Mouse (Mus musculus) midbrain, embryonic 12.5 days (tissue): ENCODE results near the gene Glcci1. TPM values are rescaled to one million over a fixed set of nuclear protein-coding genes. Genes with fewer than 3 reads are reported as not detected.

Experiments
- ATAC-seq: fragments of 200-750 bp; cut with Nextera tagmentation; 2 replicates; pipeline ENCODE4 v1.8.0; 2017; ENCODE audit warnings: low read depth, moderate TSS enrichment, moderate library complexity; ENCODE audit not compliant: low FRiP score
- H3K27ac ChIP-seq: fragments of 300-500 bp; sonication (generic); replicated peaks from 2 replicates; pipeline ENCODE4 v1.5.1; 2016; ENCODE audit warnings: mild to moderate bottlenecking
- H3K27me3 ChIP-seq: fragments of 300-500 bp; sonication (generic); 2 replicates; pipeline ENCODE4 v1.6.1; 2016; ENCODE audit warnings: mild to moderate bottlenecking
- H3K36me3 ChIP-seq: fragments of 300-500 bp; sonication (generic); 2 replicates; pipeline ENCODE4 v1.6.1; 2016
- H3K4me1 ChIP-seq: fragments of 300-500 bp; sonication (generic); 2 replicates; pipeline ENCODE4 v1.6.1; 2016
- H3K4me2 ChIP-seq: fragments of 300-500 bp; sonication (generic); replicated peaks from 2 replicates; pipeline ENCODE4 v1.6.1; 2016; ENCODE audit warnings: mild to moderate bottlenecking, moderate library complexity
- H3K4me3 ChIP-seq: fragments of 300-500 bp; sonication (generic); 2 replicates; pipeline ENCODE4 v1.5.1; 2016; ENCODE audit warnings: mild to moderate bottlenecking
- H3K9ac ChIP-seq: fragments of 300-500 bp; sonication (generic); replicated peaks from 2 replicates; pipeline ENCODE4 v1.6.1; 2016; ENCODE audit warnings: mild to moderate bottlenecking, moderate library complexity
- H3K9me3 ChIP-seq: fragments of 300-500 bp; sonication (generic); 2 replicates; pipeline ENCODE4 v1.6.1; 2016; ENCODE audit warnings: mild to moderate bottlenecking
- WGBS: fragments of 180-500 bp; shearing (Covaris S2); methylation state at CpG from one replicate; pipeline ENCODE4 v1.1.7; 2016; 5-methylcytosine and 5-hydroxymethylcytosine counted together
- polyA plus RNA-seq: library from polyadenylated mRNA; unstranded; fragments of >200 nt; fragmentation: Nextera tagmentation; extraction: Ambion mirVana; gene quantifications from 2 replicates; pipeline ENCODE4 v1.2.1, GENCODE M21; 2016

Glcci1 gene
- polyA plus RNA-seq, 1 experiment from 2014 or later = 20.8 TPM

- no peak overlapping the region for H3K4me2 ChIP-seq
- H3K9ac ChIP-seq = no peak overlapping the region
- no peak for ATAC-seq
- H3K4me3 ChIP-seq = no peak overlapping the region
- 84% methylated on average over 4 of the region's 4 CpGs for WGBS
- H3K9me3 ChIP-seq = no peaks in the 10 kb centered on the region
- H3K27ac ChIP-seq = no peak overlapping the region
- no peaks in the 10 kb centered on the region for H3K36me3 ChIP-seq
- no peaks in the 10 kb centered on the region for H3K27me3 ChIP-seq
- no peaks in the 10 kb centered on the region for H3K4me1 ChIP-seq
Observed at GRCm38 (mm10) chr6:8638899-8639298, 129.5 kb downstream of the Glcci1 start.

- ATAC-seq = no peak
- Histone ChIP-seq H3K9ac (no peak overlapping the region), H3K27me3 (no peaks in the 10 kb centered on the region), H3K27ac (no peak overlapping the region), H3K4me3 (no peak overlapping the region), H3K9me3 (no peaks in the 10 kb centered on the region), H3K4me2 (no peak overlapping the region), H3K4me1 (no peaks in the 10 kb centered on the region), H3K36me3 (no peaks in the 10 kb centered on the region)
- 82% methylated on average over 2 of the region's 2 CpGs for WGBS
Observed at GRCm38 (mm10) chr6:8639526-8639925, 130.1 kb downstream of the Glcci1 start.

GRCm38 (mm10) chr6:8640863-8641262 lies 131.5 kb downstream of the Glcci1 start:
- Histone ChIP-seq H3K4me3 (no peak overlapping the region), H3K4me1 (peaks cover 5% of the 10 kb centered on the region; the same call in 1 of the 2 replicates), H3K36me3 (no peaks in the 10 kb centered on the region), H3K27ac (no peak overlapping the region), H3K27me3 (no peaks in the 10 kb centered on the region), H3K9me3 (no peaks in the 10 kb centered on the region), H3K9ac (no peak overlapping the region), H3K4me2 (no peak overlapping the region)
- WGBS = 94% methylated on average over 5 of the region's 5 CpGs
- ATAC-seq = no peak

DNA sequence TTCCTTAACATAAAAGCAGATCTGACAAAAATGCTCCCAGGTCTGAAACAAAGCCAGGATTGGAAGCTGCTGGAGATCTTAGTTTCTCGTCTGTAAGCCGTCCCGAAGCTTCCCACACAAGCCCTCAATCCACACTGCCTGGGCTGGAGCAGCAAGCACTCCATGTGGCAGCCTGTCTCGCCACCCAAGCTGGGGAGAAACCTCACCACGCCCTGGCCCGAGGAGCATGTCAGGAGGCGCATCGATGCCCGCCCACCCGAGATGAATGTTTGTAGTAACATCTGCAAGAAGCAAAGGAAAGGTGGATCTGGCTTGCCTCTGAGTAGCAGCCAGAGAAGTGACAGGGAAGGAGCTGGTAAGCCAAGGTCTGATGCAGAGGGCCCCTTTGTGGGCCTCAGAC lies 135.3 kb downstream of the Glcci1 start:
- Histone ChIP-seq H3K4me1 (peaks cover 5% of the 10 kb centered on the region; the same call in 1 of the 2 replicates), H3K4me2 (no peak overlapping the region), H3K27me3 (no peaks in the 10 kb centered on the region), H3K27ac (no peak overlapping the region), H3K9me3 (no peaks in the 10 kb centered on the region), H3K36me3 (no peaks in the 10 kb centered on the region), H3K4me3 (no peak overlapping the region), H3K9ac (no peak overlapping the region)
- no peak for ATAC-seq
- WGBS = 82% methylated on average over 10 of the region's 10 CpGs

DNA sequence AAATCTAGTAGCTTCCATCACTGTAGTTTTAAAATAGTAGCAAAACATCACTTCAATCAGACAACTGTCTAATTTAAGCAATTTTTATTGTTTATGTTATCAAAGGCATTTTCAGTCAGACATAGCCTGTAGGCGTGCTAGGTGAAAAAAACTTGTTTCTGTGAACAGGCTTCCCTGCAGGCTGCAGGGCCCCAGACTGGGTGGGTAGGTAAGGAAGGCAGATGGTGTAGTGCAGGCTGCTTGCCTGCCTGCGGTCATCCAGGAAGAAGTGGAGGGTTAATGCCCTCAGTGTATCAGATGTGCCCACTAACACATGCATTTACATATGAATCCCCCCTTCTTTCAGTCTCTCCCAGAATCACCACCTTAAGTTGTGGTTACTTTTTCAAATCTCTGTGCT lies 136.3 kb downstream of the Glcci1 start:
- H3K27me3 ChIP-seq = no peaks in the 10 kb centered on the region
- WGBS = 56% methylated on average over 2 of the region's 2 CpGs
- no peak overlapping the region for H3K9ac ChIP-seq
- H3K4me3 ChIP-seq = no peak overlapping the region
- no peak overlapping the region for H3K4me2 ChIP-seq
- no peak overlapping the region for H3K27ac ChIP-seq
- peaks cover 5% of the 10 kb centered on the region; the same call in 1 of the 2 replicates for H3K4me1 ChIP-seq
- no peaks in the 10 kb centered on the region for H3K36me3 ChIP-seq
- H3K9me3 ChIP-seq = no peaks in the 10 kb centered on the region
- no peak for ATAC-seq
